Mouse (Mus musculus) thymus, adult 2 months (tissue): ENCODE data around the gene Chtop.

Source experiments
- CTCF ChIP-seq: fragments of 200-500 bp; IDR thresholded peaks from 2 replicates; pipeline ENCODE4 v1.5.1; 2012; ENCODE audit warnings: mild to moderate bottlenecking, control low read depth, low read length, moderate library complexity, borderline replicate concordance; ENCODE audit not compliant: control insufficient read depth, poor library complexity, insufficient read depth; ENCODE audit errors: extremely low read depth
- POLR2A ChIP-seq: fragments of 200-500 bp; IDR thresholded peaks from 2 replicates; pipeline ENCODE4 v1.6.1; 2012; ENCODE audit warnings: mild to moderate bottlenecking, low read length, control low read depth, moderate library complexity; ENCODE audit not compliant: control insufficient read depth, poor library complexity, insufficient read depth; ENCODE audit errors: extremely low read depth

DNA sequence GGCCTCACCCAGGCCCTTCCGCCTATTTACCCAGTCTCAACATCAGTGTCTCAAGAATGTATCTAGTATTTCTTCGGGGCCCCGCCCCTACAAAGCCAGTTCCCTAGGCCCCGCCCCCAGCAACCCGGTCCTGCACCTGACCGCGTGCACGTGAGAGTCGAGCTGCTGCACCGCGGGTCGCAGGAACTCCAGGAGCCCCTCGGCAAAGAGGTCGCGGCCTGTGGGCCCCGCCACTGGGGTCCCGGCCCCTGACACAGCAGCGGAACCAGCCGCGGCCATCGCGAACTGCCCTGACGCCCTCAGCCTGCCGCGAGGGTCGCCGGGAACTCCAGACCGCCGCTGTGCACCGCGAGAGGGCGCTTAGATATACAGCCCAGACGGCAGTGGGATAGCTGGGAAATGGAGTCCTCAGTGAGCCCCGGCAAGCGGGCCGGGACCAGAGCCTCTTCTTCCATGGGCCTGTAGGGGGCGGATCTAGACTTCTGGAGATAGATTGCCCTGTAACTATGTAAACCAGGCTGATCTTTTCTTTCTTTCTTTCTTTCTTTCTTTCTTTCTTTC lies 18.5 kb downstream of the Chtop start, which contains the start of gene Snapin:
- TF ChIP-seq POLR2A = peak; percentile 62
- TF ChIP-seq CTCF = peak; percentile 91
